Mouse (Mus musculus) forebrain, embryonic 14.5 days (tissue): ENCODE results near the gene Ints14. TPM values are rescaled to one million over a fixed set of nuclear protein-coding genes. Genes with fewer than 3 reads are reported as not detected.
"Not testable (repeated sequence)": the region's sequence is repeated elsewhere in the genome, so short reads cannot be mapped to it uniquely, and the experiment has no call there.

Experiments used
- ATAC-seq: fragments of 200-750 bp; cut with Nextera tagmentation; 2 replicates; pipeline ENCODE4 v1.8.0; 2017; ENCODE audit warnings: mild to moderate bottlenecking, moderate library complexity
- DNase-seq: peaks from one replicate; pipeline ENCODE4 v3.0.0-alpha.2; 2015; ENCODE audit warnings: low spot score
- H3K27ac ChIP-seq: fragments of 300-500 bp; sonication (generic); 2 replicates; pipeline ENCODE4 v1.5.1; 2014; ENCODE audit warnings: low read depth, mild to moderate bottlenecking, control low read depth, low read length, moderate library complexity
- H3K27me3 ChIP-seq: fragments of 300-500 bp; sonication (generic); replicated peaks from 2 replicates; pipeline ENCODE4 v1.6.1; 2014; ENCODE audit warnings: low read length, control low read depth, mixed read lengths; ENCODE audit not compliant: control insufficient read depth, insufficient read depth
- H3K36me3 ChIP-seq: fragments of 300-500 bp; sonication (generic); 2 replicates; pipeline ENCODE4 v1.6.1; 2014; ENCODE audit warnings: low read length, control low read depth; ENCODE audit not compliant: control insufficient read depth, insufficient read depth
- H3K4me1 ChIP-seq: fragments of 300-500 bp; sonication (generic); 2 replicates; pipeline ENCODE4 v1.6.1; 2014; ENCODE audit warnings: antibody characterized with exemption, low read length, control low read depth; ENCODE audit not compliant: control insufficient read depth, insufficient read depth
- H3K4me2 ChIP-seq: fragments of 300-500 bp; sonication (generic); 2 replicates; pipeline ENCODE4 v1.6.1; 2014; ENCODE audit warnings: mild to moderate bottlenecking, control low read depth, low read length
- H3K4me3 ChIP-seq: fragments of 300-500 bp; sonication (generic); 2 replicates; pipeline ENCODE4 v1.5.1; 2014; ENCODE audit warnings: low read depth, low read length, control low read depth
- H3K9ac ChIP-seq: fragments of 300-500 bp; sonication (generic); 2 replicates; pipeline ENCODE4 v1.6.1; 2014; ENCODE audit warnings: mild to moderate bottlenecking, low read length, control low read depth, moderate library complexity
- H3K9me3 ChIP-seq: fragments of 300-500 bp; sonication (generic); replicated peaks from 2 replicates; pipeline ENCODE4 v1.6.1; 2016; ENCODE audit warnings: low read length, control low read depth, mixed read lengths; ENCODE audit not compliant: control insufficient read depth
- WGBS: fragments of 180-500 bp; shearing (Covaris S2); extraction: QIAGEN DNeasy Blood & Tissue Kit; methylation state at CpG from one replicate; pipeline ENCODE4 v1.1.7; 2014; 5-methylcytosine and 5-hydroxymethylcytosine counted together
- polyA plus RNA-seq: library from polyadenylated mRNA; unstranded; fragments of >200 nt; fragmentation: Nextera tagmentation; extraction: Ambion mirVana; gene quantifications from 2 replicates; pipeline ENCODE4 v1.2.1, GENCODE M21; 2014

The Ints14 gene
- polyA plus RNA-seq, 1 experiment from 2014 or later, result 49.8 TPM

- 79% methylated on average over 1 of the region's 1 CpGs for WGBS
- DNase-seq, result no peak
- no peak overlapping the region for H3K9ac ChIP-seq
- H3K4me3 ChIP-seq, result no peak overlapping the region
- H3K9me3 ChIP-seq, result no peaks in the 10 kb centered on the region
- no peaks in the 10 kb centered on the region for H3K27me3 ChIP-seq
- H3K27ac ChIP-seq, result no peak overlapping the region
- no peaks in the 10 kb centered on the region for H3K4me1 ChIP-seq
- H3K36me3 ChIP-seq, result peaks cover 98% of the 10 kb centered on the region
- no peak for ATAC-seq
- no peak overlapping the region for H3K4me2 ChIP-seq
Measured at GRCm38 (mm10) chr9:64981904-64982303, 21.2 kb downstream of the Ints14 start.

- no peak overlapping the region for H3K9ac ChIP-seq
- DNase-seq (no peak), ATAC-seq (no peak)
- WGBS, result 82% methylated on average over 8 of the region's 8 CpGs
- no peaks in the 10 kb centered on the region for H3K4me1 ChIP-seq
- no peaks in the 10 kb centered on the region for H3K9me3 ChIP-seq
- peaks cover 97% of the 10 kb centered on the region for H3K36me3 ChIP-seq
- no peak overlapping the region for H3K4me3 ChIP-seq
- no peak overlapping the region for H3K27ac ChIP-seq
- H3K4me2 ChIP-seq, result no peak overlapping the region
- H3K27me3 ChIP-seq, result no peaks in the 10 kb centered on the region
Measured at GRCm38 (mm10) chr9:64985037-64985794, 24.5 kb downstream of the Ints14 start.

GRCm38 (mm10) chr9:64985807-64986206, 25.1 kb downstream of the Ints14 start:
- no peaks in the 10 kb centered on the region for H3K27me3 ChIP-seq
- ATAC-seq (no peak), DNase-seq (no peak)
- no peak overlapping the region for H3K4me2 ChIP-seq
- H3K9ac ChIP-seq, result no peak overlapping the region
- H3K4me1 ChIP-seq, result no peaks in the 10 kb centered on the region
- no peak overlapping the region for H3K27ac ChIP-seq
- peaks cover 97% of the 10 kb centered on the region for H3K36me3 ChIP-seq
- no peaks in the 10 kb centered on the region for H3K9me3 ChIP-seq
- 93% methylated on average over 9 of the region's 9 CpGs for WGBS
- H3K4me3 ChIP-seq, result no peak overlapping the region

- peaks cover 92% of the 10 kb centered on the region for H3K36me3 ChIP-seq
- DNase-seq (no peak), ATAC-seq (no peak)
- no peaks in the 10 kb centered on the region for H3K27me3 ChIP-seq
- H3K27ac ChIP-seq, result no peak overlapping the region
- H3K4me1 ChIP-seq, result no peaks in the 10 kb centered on the region
- no peak overlapping the region for H3K4me2 ChIP-seq
- no peaks in the 10 kb centered on the region for H3K9me3 ChIP-seq
- no peak overlapping the region for H3K9ac ChIP-seq
- H3K4me3 ChIP-seq, result no peak overlapping the region
- 96% methylated on average over 2 of the region's 2 CpGs for WGBS
Measured at GRCm38 (mm10) chr9:64987651-64988050, 26.9 kb downstream of the Ints14 start.

GRCm38 (mm10) chr9:64988443-64988842, 27.7 kb downstream of the Ints14 start:
- 94% methylated on average over 6 of the region's 6 CpGs for WGBS
- ATAC-seq (no peak), DNase-seq (no peak)
- H3K9me3 ChIP-seq, result no peaks in the 10 kb centered on the region
- H3K4me3 ChIP-seq, result no peak overlapping the region
- H3K9ac ChIP-seq, result no peak overlapping the region
- peaks cover 92% of the 10 kb centered on the region for H3K36me3 ChIP-seq
- no peaks in the 10 kb centered on the region for H3K4me1 ChIP-seq
- no peak overlapping the region for H3K4me2 ChIP-seq
- H3K27me3 ChIP-seq, result no peaks in the 10 kb centered on the region
- no peak overlapping the region for H3K27ac ChIP-seq

- WGBS, result 92% methylated on average over 7 of the region's 7 CpGs
- no peaks in the 10 kb centered on the region for H3K27me3 ChIP-seq
- no peak overlapping the region for H3K27ac ChIP-seq
- H3K4me3 ChIP-seq, result no peak overlapping the region
- no peak overlapping the region for H3K9ac ChIP-seq
- DNase-seq, result no peak
- no peak for ATAC-seq
- no peak overlapping the region for H3K4me2 ChIP-seq
- H3K4me1 ChIP-seq, result no peaks in the 10 kb centered on the region
- no peaks in the 10 kb centered on the region for H3K9me3 ChIP-seq
- peaks cover 88% of the 10 kb centered on the region for H3K36me3 ChIP-seq
Measured at GRCm38 (mm10) chr9:64990291-64990690, 29.6 kb downstream of the Ints14 start.

- H3K4me3 ChIP-seq, H3K9me3 ChIP-seq, H3K27ac ChIP-seq, H3K4me1 ChIP-seq, H3K9ac ChIP-seq, H3K4me2 ChIP-seq, H3K27me3 ChIP-seq, DNase-seq, ATAC-seq: not testable (repeated sequence)
- WGBS, result 88% methylated on average over 1 of the region's 1 CpGs
- peaks cover 82% of the 10 kb centered on the region for H3K36me3 ChIP-seq
Measured at GRCm38 (mm10) chr9:64995464-64995863, 34.8 kb downstream of the Ints14 start.

GRCm38 (mm10) chr9:65001481-65001880, 40.8 kb downstream of the Ints14 start:
- Histone ChIP-seq H3K36me3 (peaks cover 83% of the 10 kb centered on the region), H3K4me2 (no peak overlapping the region), H3K4me1 (no peaks in the 10 kb centered on the region), H3K27me3 (no peaks in the 10 kb centered on the region), H3K9me3 (no peaks in the 10 kb centered on the region), H3K9ac (no peak overlapping the region), H3K4me3 (no peak overlapping the region), H3K27ac (no peak overlapping the region)
- DNase-seq, result no peak
- ATAC-seq, result no peak
- WGBS, result 58% methylated on average over 4 of the region's 4 CpGs

GRCm38 (mm10) chr9:65005737-65006136, 45.0 kb downstream of the Ints14 start:
- Histone ChIP-seq H3K27ac (no peak overlapping the region), H3K9me3 (no peaks in the 10 kb centered on the region), H3K36me3 (peaks cover 67% of the 10 kb centered on the region), H3K4me1 (no peaks in the 10 kb centered on the region), H3K4me2 (no peak overlapping the region), H3K4me3 (no peak overlapping the region), H3K9ac (no peak overlapping the region), H3K27me3 (no peaks in the 10 kb centered on the region)
- ATAC-seq (no peak), DNase-seq (no peak)
- 95% methylated on average over 8 of the region's 8 CpGs for WGBS
